8 mouse cellular contexts compared by ENCODE assay signal in genomic region chr6:125009181-125010073, GRCm38 (mm10). TPM values are rescaled to one million over a fixed set of nuclear protein-coding genes. Genes with fewer than 3 reads are reported as not detected.
DNase-seq lines count a peak whose midpoint lies in the region; ATAC-seq lines count a peak whose summit lies in the region.

No protein-coding gene starts in this region.

- peak; percentile 79 to 90 for DNase-seq in cerebellum, postnatal 25 days
- DNase-seq in gastrocnemius, adult 18-20 months (ENCODE audit: low spot score): peak; percentile 74
- DNase-seq in left cerebral cortex, postnatal 25 days (ENCODE audit: low spot score in 2 of 2): peak; percentile 73 to 75
- peak; percentile 76 for DNase-seq in right cerebral cortex, postnatal 14 days
- DNase-seq in urinary bladder, postnatal 36 days (ENCODE audit: low spot score in 2 of 2): peak; percentile 46 to 81

- H3K36me3 ChIP-seq in hindbrain, embryonic 15.5 days: peaks cover 25% of the 10 kb centered on the region; the same call in 1 of the 2 replicates

- H3K27ac ChIP-seq in hindbrain, embryonic 15.5 days (replicated peaks): peak overlapping the region; percentile 98

- peaks cover 46% of the 10 kb centered on the region for H3K4me1 ChIP-seq in hindbrain, embryonic 15.5 days (replicated peaks)

- H3K4me3 ChIP-seq in hindbrain, embryonic 15.5 days: peak overlapping the region; percentile 74

- intact Hi-C loops in left cerebral cortex, postnatal 25 days (cut with DNase I): loop anchor here (1.0 to 10.0 kb wide), 5 partner anchors 30 to 297 kb away; partner anchors contain the start of genes Emg1, Ing4, Mlf2 and Phb2

- no peaks in the 10 kb centered on the region for H3K9me3 ChIP-seq in hindbrain, embryonic 15.5 days

- no peaks in the 10 kb centered on the region for H3K27me3 ChIP-seq in hindbrain, embryonic 15.5 days

- H3K4me2 ChIP-seq in hindbrain, embryonic 15.5 days: peak overlapping the region; percentile 94

- ATAC-seq in activated CD4-positive, CD25-positive, alpha-beta regulatory T cell, adult 4 months: peak; percentile 50
- ATAC-seq in hindbrain, embryonic 15.5 days (ENCODE audit: low FRiP score, low read depth): peak; percentile 90
- peak; percentile 61 for ATAC-seq in megakaryocyte-erythroid progenitor cell, adult 5-6 weeks (replicated peaks; ENCODE audit: low FRiP score, low TSS enrichment, poor library complexity, severe bottlenecking)

- under 1% methylated on average over 53 of the region's 78 CpGs for WGBS in hindbrain, embryonic 15.5 days

- peak overlapping the region; percentile 78 for H3K9ac ChIP-seq in hindbrain, embryonic 15.5 days

RNA-seq across cellular contexts. Expression of gene Zfp384, which starts 0.5 kb away (rescaled TPM):
- 1 to 10 TPM; 4.3 to 5.2 TPM for polyA plus RNA-seq in activated CD4-positive, CD25-positive, alpha-beta regulatory T cell, adult 4 months (2017; shearing (Covaris generic))
- total RNA-seq in gastrocnemius, adult 18-20 months (2021): 10 to 100 TPM; 22.4 to 24.0 TPM
- 14.9 and 19.6 TPM in 2 replicates for polyA plus RNA-seq in hindbrain, embryonic 15.5 days (2015; fragmentation: Nextera tagmentation; extraction: Ambion mirVana)
- 10 to 100 TPM; 38.4 to 44.1 TPM for total RNA-seq in left cerebral cortex, postnatal 25 days (2021)
- total RNA-seq in megakaryocyte-erythroid progenitor cell, adult 5-6 weeks (2014; fragmentation: Nextera tagmentation): 67.0 and 86.8 TPM in 2 replicates
- 18.5 and 18.6 TPM in 2 replicates for total RNA-seq in megakaryocyte-erythroid progenitor cell, adult 5-6 weeks (2017)

RNA-seq across cellular contexts. Expression of gene Pianp, which starts 12.9 kb away (rescaled TPM):
- not detected for polyA plus RNA-seq in activated CD4-positive, CD25-positive, alpha-beta regulatory T cell, adult 4 months (2017; shearing (Covaris generic))
- under 1 TPM; 0.75 to 0.93 TPM for total RNA-seq in gastrocnemius, adult 18-20 months (2021)
- 58.8 and 73.5 TPM in 2 replicates for polyA plus RNA-seq in hindbrain, embryonic 15.5 days (2015; fragmentation: Nextera tagmentation; extraction: Ambion mirVana)
- 100 to 1,000 TPM; 169 to 181 TPM for total RNA-seq in left cerebral cortex, postnatal 25 days (2021)
- not detected in 2 replicates for total RNA-seq in megakaryocyte-erythroid progenitor cell, adult 5-6 weeks (2014; fragmentation: Nextera tagmentation)
- not detected in 2 replicates for total RNA-seq in megakaryocyte-erythroid progenitor cell, adult 5-6 weeks (2017)

RNA-seq across cellular contexts. Expression of gene Ing4, which starts 30.1 kb away (rescaled TPM):
- 10 to 100 TPM; 41.5 to 48.1 TPM for polyA plus RNA-seq in activated CD4-positive, CD25-positive, alpha-beta regulatory T cell, adult 4 months (2017; shearing (Covaris generic))
- 10 to 100 TPM; 22.0 to 23.2 TPM for total RNA-seq in gastrocnemius, adult 18-20 months (2021)
- polyA plus RNA-seq in hindbrain, embryonic 15.5 days (2015; fragmentation: Nextera tagmentation; extraction: Ambion mirVana): 141 and 144 TPM in 2 replicates
- total RNA-seq in left cerebral cortex, postnatal 25 days (2021): 10 to 100 TPM; 54.0 to 62.1 TPM
- total RNA-seq in megakaryocyte-erythroid progenitor cell, adult 5-6 weeks (2014; fragmentation: Nextera tagmentation): 23.6 and 45.9 TPM in 2 replicates
- total RNA-seq in megakaryocyte-erythroid progenitor cell, adult 5-6 weeks (2017): 43.0 and 51.1 TPM in 2 replicates

RNA-seq across cellular contexts. Expression of gene Acrbp, which starts 40.1 kb away (rescaled TPM):
- 1 to 10 TPM; 8.1 to 9.7 TPM for polyA plus RNA-seq in activated CD4-positive, CD25-positive, alpha-beta regulatory T cell, adult 4 months (2017; shearing (Covaris generic))
- total RNA-seq in gastrocnemius, adult 18-20 months (2021): 1 to 10 TPM; 2.0 to 2.4 TPM
- 19.1 and 20.9 TPM in 2 replicates for polyA plus RNA-seq in hindbrain, embryonic 15.5 days (2015; fragmentation: Nextera tagmentation; extraction: Ambion mirVana)
- 10 to 100 TPM in 1 of 2 experiments, 1 to 10 TPM in 1; 8.4 to 12.3 TPM for total RNA-seq in left cerebral cortex, postnatal 25 days (2021)
- 8.6 and 16.5 TPM in 2 replicates for total RNA-seq in megakaryocyte-erythroid progenitor cell, adult 5-6 weeks (2014; fragmentation: Nextera tagmentation)
- total RNA-seq in megakaryocyte-erythroid progenitor cell, adult 5-6 weeks (2017): 0.95 and 8.6 TPM in 2 replicates

RNA-seq across cellular contexts. Expression of gene Cops7a, which starts 44.1 kb away (rescaled TPM):
- 10 to 100 TPM; 45.9 to 51.2 TPM for polyA plus RNA-seq in activated CD4-positive, CD25-positive, alpha-beta regulatory T cell, adult 4 months (2017; shearing (Covaris generic))
- 100 to 1,000 TPM; 109 to 121 TPM for total RNA-seq in gastrocnemius, adult 18-20 months (2021)
- 92.5 and 102 TPM in 2 replicates for polyA plus RNA-seq in hindbrain, embryonic 15.5 days (2015; fragmentation: Nextera tagmentation; extraction: Ambion mirVana)
- 100 to 1,000 TPM; 149 to 163 TPM for total RNA-seq in left cerebral cortex, postnatal 25 days (2021)
- total RNA-seq in megakaryocyte-erythroid progenitor cell, adult 5-6 weeks (2014; fragmentation: Nextera tagmentation): 71.0 and 117 TPM in 2 replicates
- total RNA-seq in megakaryocyte-erythroid progenitor cell, adult 5-6 weeks (2017): 46.8 and 57.5 TPM in 2 replicates

Comparison
In these comparisons a context has a peak if more than half of its experiments do, and no peak if none do; other contexts are left out.
1. Peak in every context shown above with its lines: DNase-seq, ATAC-seq, H3K4me3 ChIP-seq and H3K27ac ChIP-seq.
2. RNA of gene Pianp, which starts 12.9 kb away (total RNA-seq): 169 to 181 TPM in left cerebral cortex, postnatal 25 days; 0.75 to 0.93 TPM in gastrocnemius, adult 18-20 months and not detected in megakaryocyte-erythroid progenitor cell, adult 5-6 weeks; every median in the first group is over 10 times any median in the second.